Mouse (Mus musculus) stomach, postnatal 0 days (tissue): ENCODE measurements at regions not wholly inside any gene's neighbourhood (a gene's known extent, or its start where the extent isn't known, plus 50 kb on each side); places are given as distances from the start of the nearest gene placed in this dataset.

Experiments
- ATAC-seq: fragments of 200-750 bp; cut with Nextera tagmentation; 2 replicates; pipeline ENCODE4 v1.8.0; 2017; ENCODE audit not compliant: low FRiP score, low TSS enrichment
- DNase-seq: peaks from one replicate; pipeline ENCODE4 v3.0.0-alpha.2; 2016; ENCODE audit warnings: low spot score
- H3K27ac ChIP-seq: fragments of 300-500 bp; sonication (generic); replicated peaks from 2 replicates; pipeline ENCODE4 v1.5.1; 2014; ENCODE audit warnings: mild to moderate bottlenecking, control low read depth
- H3K27me3 ChIP-seq: fragments of 300-500 bp; sonication (generic); 2 replicates; pipeline ENCODE4 v1.6.1; 2014; ENCODE audit warnings: low read length; ENCODE audit not compliant: control insufficient read depth, insufficient read depth
- H3K36me3 ChIP-seq: fragments of 300-500 bp; sonication (generic); 2 replicates; pipeline ENCODE4 v1.6.1; 2014; ENCODE audit warnings: low read length, mixed read lengths; ENCODE audit not compliant: control insufficient read depth, insufficient read depth
- H3K4me1 ChIP-seq: fragments of 300-500 bp; sonication (generic); replicated peaks from 2 replicates; pipeline ENCODE4 v1.6.1; 2014; ENCODE audit warnings: antibody characterized with exemption; ENCODE audit not compliant: control insufficient read depth, insufficient read depth
- H3K4me2 ChIP-seq: fragments of 300-500 bp; sonication (generic); replicated peaks from 2 replicates; pipeline ENCODE4 v1.6.1; 2014; ENCODE audit warnings: low read depth, mild to moderate bottlenecking, control low read depth, moderate library complexity
- H3K4me3 ChIP-seq: fragments of 300-500 bp; sonication (generic); 2 replicates; pipeline ENCODE4 v1.5.1; 2014; ENCODE audit warnings: low read depth, low read length, control low read depth
- H3K9ac ChIP-seq: fragments of 300-500 bp; sonication (generic); 2 replicates; pipeline ENCODE4 v1.6.1; 2014; ENCODE audit warnings: mild to moderate bottlenecking, low read length, control low read depth, mixed read lengths
- H3K9me3 ChIP-seq: fragments of 300-500 bp; sonication (generic); 2 replicates; pipeline ENCODE4 v1.6.1; 2016; ENCODE audit warnings: low read length; ENCODE audit not compliant: control insufficient read depth
- CTCF ChIP-seq: IDR thresholded peaks from 2 replicates; pipeline ENCODE4 v1.5.1; 2016; ENCODE audit warnings: antibody characterized with exemption, low read depth, mild to moderate bottlenecking, moderate library complexity
- EP300 ChIP-seq: optimal IDR thresholded peaks from 2 replicates; pipeline ENCODE3; 2016; ENCODE audit warnings: antibody characterized with exemption
- WGBS: fragments of 180-500 bp; shearing (Covaris S2); extraction: QIAGEN DNeasy Blood & Tissue Kit; methylation state at CpG from one replicate; pipeline ENCODE4 v1.1.7; 2014; 5-methylcytosine and 5-hydroxymethylcytosine counted together

GRCm38 (mm10) chr14:25174402-25174801, 284.6 kb upstream of the Zmiz1 start:
- Histone ChIP-seq H3K9me3 (no peaks in the 10 kb centered on the region), H3K4me2 (no peak overlapping the region), H3K4me3 (no peak overlapping the region), H3K9ac (no peak overlapping the region), H3K27me3 (no peaks in the 10 kb centered on the region), H3K36me3 (no peaks in the 10 kb centered on the region), H3K4me1 (peaks cover 2% of the 10 kb centered on the region; the same call in 1 of the 2 replicates), H3K27ac (0 out of 2 replicates have a peak overlapping the region, but pooled peaks have one; percentile 20)
- DNase-seq (no peak), ATAC-seq (peak; percentile 63; the same call in 1 of the 2 replicates)
- no peak for TF ChIP-seq CTCF
- TF ChIP-seq EP300 = no peak
- 43% methylated on average over 2 of the region's 2 CpGs for WGBS

GRCm38 (mm10) chr14:25176206-25176605, 282.8 kb upstream of the Zmiz1 start:
- TF ChIP-seq CTCF = no peak
- TF ChIP-seq EP300 = no peak
- no peak for ATAC-seq
- Histone ChIP-seq H3K36me3 (no peaks in the 10 kb centered on the region), H3K9me3 (no peaks in the 10 kb centered on the region), H3K4me1 (peaks cover 2% of the 10 kb centered on the region; the same call in 1 of the 2 replicates), H3K9ac (no peak overlapping the region), H3K4me2 (no peak overlapping the region), H3K27me3 (no peaks in the 10 kb centered on the region), H3K4me3 (no peak overlapping the region), H3K27ac (no peak overlapping the region)
- WGBS = 62% methylated on average over 6 of the region's 6 CpGs
- no peak for DNase-seq

GRCm38 (mm10) chr14:25180126-25180525, 278.9 kb upstream of the Zmiz1 start:
- no peak overlapping the region for H3K4me3 ChIP-seq
- no peaks in the 10 kb centered on the region for H3K4me1 ChIP-seq
- no peak for TF ChIP-seq EP300
- no peaks in the 10 kb centered on the region for H3K36me3 ChIP-seq
- no peak overlapping the region for H3K9ac ChIP-seq
- no peaks in the 10 kb centered on the region for H3K9me3 ChIP-seq
- ATAC-seq = no peak
- WGBS = 72% methylated on average over 9 of the region's 9 CpGs
- no peaks in the 10 kb centered on the region for H3K27me3 ChIP-seq
- no peak overlapping the region for H3K4me2 ChIP-seq
- H3K27ac ChIP-seq = no peak overlapping the region
- DNase-seq = no peak

GRCm38 (mm10) chr14:25181406-25181805, 277.6 kb upstream of the Zmiz1 start:
- Histone ChIP-seq H3K9me3 (no peaks in the 10 kb centered on the region), H3K27ac (no peak overlapping the region), H3K4me1 (no peaks in the 10 kb centered on the region; the same call in 1 of the 2 replicates), H3K9ac (no peak overlapping the region), H3K4me2 (no peak overlapping the region), H3K4me3 (no peak overlapping the region), H3K27me3 (no peaks in the 10 kb centered on the region), H3K36me3 (no peaks in the 10 kb centered on the region)
- 48% methylated on average over 2 of the region's 2 CpGs for WGBS
- no peak for TF ChIP-seq EP300
- TF ChIP-seq CTCF = no peak
- DNase-seq (peak; percentile 52), ATAC-seq (peak; percentile 77)

- ATAC-seq (no peak), DNase-seq (no peak)
- no peaks in the 10 kb centered on the region for H3K9me3 ChIP-seq
- H3K36me3 ChIP-seq = no peaks in the 10 kb centered on the region
- H3K9ac ChIP-seq = no peak overlapping the region
- H3K27me3 ChIP-seq = no peaks in the 10 kb centered on the region
- H3K4me1 ChIP-seq = no peaks in the 10 kb centered on the region; the same call in 1 of the 2 replicates
- TF ChIP-seq EP300 (no peak), CTCF (no peak)
- no peak overlapping the region for H3K27ac ChIP-seq
- H3K4me2 ChIP-seq = no peak overlapping the region
- 46% methylated on average over 5 of the region's 5 CpGs for WGBS
- H3K4me3 ChIP-seq = no peak overlapping the region
These were observed 274.9 kb upstream of the Zmiz1 start for GRCm38 (mm10) chr14:25184042-25184441.

- 87% methylated on average over 1 of the region's 1 CpGs for WGBS
- ATAC-seq (no peak), DNase-seq (no peak)
- Histone ChIP-seq H3K9ac (no peak overlapping the region), H3K27me3 (no peaks in the 10 kb centered on the region), H3K4me2 (no peak overlapping the region), H3K36me3 (no peaks in the 10 kb centered on the region), H3K27ac (no peak overlapping the region), H3K4me1 (no peaks in the 10 kb centered on the region; the same call in 1 of the 2 replicates), H3K9me3 (no peaks in the 10 kb centered on the region), H3K4me3 (no peak overlapping the region)
- no peak for TF ChIP-seq CTCF
- TF ChIP-seq EP300 = no peak
These were observed 274.1 kb upstream of the Zmiz1 start for GRCm38 (mm10) chr14:25184875-25185274.
